Mouse (Mus musculus) macrophage (primary cell): ENCODE data around the gene Rnf19b. TPM values are rescaled to one million over a fixed set of nuclear protein-coding genes. Genes with fewer than 3 reads are reported as not detected.

ENCODE experiments used
- H3K27ac ChIP-seq: fragments of 350-480 bp; formaldehyde crosslinking; 2 replicates; pipeline ENCODE4 v1.9.0; 2021
- H3K36me3 ChIP-seq: fragments of 350-480 bp; formaldehyde crosslinking; 2 replicates; pipeline ENCODE4 v1.9.0; 2021; ENCODE audit errors: inconsistent target
- H3K4me3 ChIP-seq: fragments of 350-480 bp; formaldehyde crosslinking; 2 replicates; pipeline ENCODE4 v1.9.0; 2021; ENCODE audit errors: inconsistent target
- H3K79me2 ChIP-seq: fragments of 350-480 bp; formaldehyde crosslinking; 2 replicates; pipeline ENCODE4 v1.9.0; 2021; ENCODE audit errors: inconsistent target
- WGBS: methylation state at CpG from one replicate; pipeline ENCODE4 v1.1.7; 2026; ENCODE audit warnings: inconsistent platforms; ENCODE audit not compliant: missing documents; 5-methylcytosine and 5-hydroxymethylcytosine counted together
- polyA plus RNA-seq: library from polyadenylated mRNA; stranded (reverse); fragments of 250-400 nt; gene quantifications from 3 replicates; pipeline ENCODE4 v1.2.4, GENCODE M21; 2018; ENCODE audit warnings: inconsistent platforms

The Rnf19b gene
- polyA plus RNA-seq, 1 experiment from 2014 or later = 72.8 TPM

DNA sequence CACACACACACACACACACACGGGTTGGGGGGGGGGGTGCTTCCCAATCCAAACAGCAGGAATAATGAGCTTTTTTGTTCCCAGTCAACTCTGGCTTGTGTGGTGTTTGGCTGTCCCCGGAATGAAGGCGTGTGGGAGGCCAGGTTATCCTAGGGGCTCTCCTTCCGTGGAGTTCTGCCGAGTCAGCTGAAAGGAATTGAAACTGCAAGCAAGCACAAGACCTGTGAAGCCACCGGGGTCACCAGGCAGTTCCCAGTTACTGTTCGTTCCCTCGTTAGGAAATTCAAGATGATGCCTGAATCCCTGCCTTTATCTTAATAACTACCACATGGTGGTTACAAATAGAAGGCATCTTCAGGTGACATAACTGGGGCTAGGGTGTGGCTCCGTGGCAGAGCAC, 71.3 kb downstream of the Rnf19b start:
- Histone ChIP-seq H3K27ac (no peak overlapping the region), H3K36me3 (no peaks in the 10 kb centered on the region), H3K79me2 (no peaks in the 10 kb centered on the region), H3K4me3 (no peak overlapping the region)
- 40% methylated on average over 8 of the region's 9 CpGs for WGBS

DNA sequence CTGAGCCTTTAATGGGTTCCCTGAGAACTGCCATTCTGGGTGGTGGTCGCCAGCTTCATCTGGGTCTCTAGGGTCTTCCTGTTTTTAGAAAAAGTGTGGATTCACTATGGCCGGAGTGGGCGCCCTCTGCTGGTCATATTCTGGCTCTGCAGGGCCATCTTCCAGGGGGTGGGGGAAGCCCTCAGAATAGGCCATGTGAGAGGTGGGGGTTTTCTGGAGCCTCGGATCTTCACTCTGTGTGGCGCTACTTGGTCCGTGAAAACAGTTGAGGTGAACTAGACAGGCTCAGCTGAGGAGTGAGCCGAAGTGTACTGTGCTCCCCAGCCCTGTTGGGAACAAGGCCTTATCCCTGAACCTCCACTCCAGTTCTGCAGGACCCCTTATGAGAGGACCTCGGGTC, 72.1 kb downstream of the Rnf19b start:
- Histone ChIP-seq H3K27ac (no peak overlapping the region), H3K4me3 (no peak overlapping the region), H3K36me3 (no peaks in the 10 kb centered on the region), H3K79me2 (no peaks in the 10 kb centered on the region)
- WGBS = 4% methylated on average over 8 of the region's 8 CpGs

DNA sequence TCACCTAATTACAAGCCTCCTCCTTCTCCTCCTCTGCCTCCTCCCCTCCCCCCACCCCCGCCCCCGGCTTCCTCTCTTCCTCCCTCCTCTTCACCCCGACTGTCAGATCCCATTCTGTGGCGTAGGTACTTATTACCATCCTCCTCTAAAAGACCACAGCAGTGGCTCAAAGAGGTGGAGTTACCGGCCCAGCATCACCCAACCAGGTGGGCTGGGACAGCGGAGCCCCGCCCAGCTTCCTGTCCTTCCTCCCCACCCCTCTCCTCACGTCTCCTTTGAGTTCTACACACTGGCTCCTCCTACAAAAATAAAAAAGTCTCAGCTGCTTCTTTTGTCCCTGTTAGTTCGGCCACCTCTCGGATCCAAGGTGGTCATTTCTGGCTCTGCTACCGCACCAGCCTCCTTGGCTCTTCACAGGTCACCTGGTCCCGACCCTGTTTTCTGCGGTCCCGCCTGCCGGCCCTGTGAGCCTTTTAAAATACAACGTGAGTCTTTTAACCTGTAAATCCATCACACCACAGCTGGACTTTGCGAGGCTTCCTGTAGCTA, 72.8 kb downstream of the Rnf19b start:
- Histone ChIP-seq H3K79me2 (no peaks in the 10 kb centered on the region), H3K4me3 (no peak overlapping the region), H3K36me3 (no peaks in the 10 kb centered on the region), H3K27ac (no peak overlapping the region)
- 4% methylated on average over 15 of the region's 17 CpGs for WGBS

DNA sequence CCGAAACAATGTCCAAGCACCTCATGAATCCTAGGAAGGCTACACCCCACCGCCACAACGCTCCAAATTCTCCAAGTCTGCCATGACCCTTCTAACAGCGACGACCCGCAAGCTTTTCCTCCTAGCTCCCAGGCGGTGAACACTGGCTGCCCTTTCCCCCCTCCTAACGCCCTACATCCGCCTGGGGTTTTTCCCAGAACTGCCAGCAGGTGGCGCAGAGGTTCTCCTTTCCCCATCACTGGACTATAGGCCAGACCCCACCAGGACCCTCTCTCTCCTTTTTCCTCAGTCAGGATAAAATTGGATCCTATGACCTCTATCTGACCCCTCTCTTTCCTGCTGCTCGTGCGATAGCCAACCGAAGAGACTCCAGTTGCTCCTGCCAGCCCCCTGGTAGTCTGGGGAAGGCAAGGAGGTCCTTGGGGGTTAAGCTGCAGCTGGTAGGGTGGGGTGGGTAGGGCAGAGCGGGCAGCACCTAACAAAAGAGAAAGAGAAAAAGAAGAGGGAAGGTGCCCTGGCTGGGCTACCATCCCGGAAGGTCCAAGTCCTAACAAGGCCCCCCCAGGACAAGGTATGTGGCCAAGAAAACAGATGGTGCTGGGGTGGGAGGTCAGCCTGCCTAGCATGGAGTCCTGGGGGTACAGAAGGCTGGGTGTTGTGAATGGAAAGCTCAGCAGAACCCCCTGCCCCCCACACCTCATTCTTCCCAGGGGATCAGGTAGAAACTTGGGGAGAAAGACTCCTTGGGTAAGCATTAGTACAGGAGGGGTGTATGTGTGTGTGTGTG, 76.9 kb downstream of the Rnf19b start:
- Histone ChIP-seq H3K79me2 (no peaks in the 10 kb centered on the region), H3K36me3 (no peaks in the 10 kb centered on the region), H3K4me3 (no peak overlapping the region), H3K27ac (no peak overlapping the region)
- 18% methylated on average over 15 of the region's 15 CpGs for WGBS

Other genes with a start within 250 kb of the Rnf19b start
- gene Trim62, start 174.7 kb upstream of the Rnf19b start, polyA plus RNA-seq = 2.5 to 3.6 TPM (median 3.1 TPM) in 3 replicates
- gene Azin2, start 95.8 kb upstream of the Rnf19b start, polyA plus RNA-seq = 1.1 to 4.3 TPM (median 1.8 TPM) in 3 replicates
- 63.1 to 68.1 TPM (median 64.7 TPM) in 3 replicates for gene Ak2, start 66.3 kb upstream of the Rnf19b start, polyA plus RNA-seq
- gene Tmem54, start 47.3 kb downstream of the Rnf19b start, polyA plus RNA-seq = not detected in 3 replicates
- not detected in 3 replicates for gene Hpca, start 63.8 kb downstream of the Rnf19b start, polyA plus RNA-seq
- gene Fndc5, start 78.7 kb downstream of the Rnf19b start, polyA plus RNA-seq = not detected in 3 replicates
- gene S100pbp, start 131.5 kb downstream of the Rnf19b start, polyA plus RNA-seq = 12.7 to 13.9 TPM (median 12.9 TPM) in 3 replicates
- 13.2 to 26.2 TPM (median 14.8 TPM) in 3 replicates for gene Yars, start 131.5 kb downstream of the Rnf19b start, polyA plus RNA-seq
- 33.1 to 77.6 TPM (median 57.0 TPM) in 3 replicates for gene C77080, start 203.1 kb downstream of the Rnf19b start, polyA plus RNA-seq
- gene Sync, start 229.3 kb downstream of the Rnf19b start, polyA plus RNA-seq = 0.06 TPM in 1 of 3 replicates, not detected in the others